ENCODE assay signal across 10 mouse cellular contexts in the genomic region with DNA sequence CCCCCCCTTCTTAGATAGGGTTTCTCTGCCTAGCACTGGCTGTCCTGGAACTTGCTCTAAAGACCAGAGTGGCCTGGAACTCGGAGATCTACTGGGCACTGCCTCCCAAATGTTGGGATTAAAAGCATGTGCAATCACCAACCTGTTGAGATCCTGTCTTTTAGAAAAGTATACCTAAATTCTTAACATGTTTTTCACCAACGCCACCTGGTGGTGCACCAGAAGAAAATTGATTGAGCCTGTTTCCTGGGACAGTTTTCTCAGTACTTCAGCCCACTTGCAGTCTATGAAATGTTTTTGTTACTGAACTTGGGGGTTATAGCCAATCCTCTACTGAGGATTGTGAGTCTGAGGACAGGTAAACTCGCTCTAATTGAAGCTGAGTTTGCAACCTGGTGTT. TPM values are rescaled to one million over a fixed set of nuclear protein-coding genes. Genes with fewer than 3 reads are reported as not detected.
DNase-seq lines count a peak whose midpoint lies in the region; ATAC-seq and TF ChIP-seq lines count a peak whose summit lies in the region.
"Had no signal": no experiment of that assay in that cellular context is flagged by ENCODE, and none has a peak within 500 bp of the region (broad histone marks: within the 10 kb centered on the region; RNA-seq: fewer than 3 reads in every experiment).

No protein-coding gene starts in this region.

- H3K9ac ChIP-seq in liver, embryonic 12.5 days = no peak overlapping the region
- no peak overlapping the region for H3K9ac ChIP-seq in MEL (ENCODE audit: control insufficient read depth, low read depth, low read length, poor library complexity, severe bottlenecking)
- H3K9ac ChIP-seq: lung, embryonic 15.5 days had no signal

- WGBS in liver, embryonic 12.5 days (ENCODE audit: insufficient replicate concordance) = 21% methylated on average over 3 of the region's 3 CpGs

- peak; percentile 62 for DNase-seq in embryo, embryonic 10 days (ENCODE audit: low spot score)
- no peak for DNase-seq in embryo, embryonic 9.5 days (ENCODE audit: extremely low spot score)
- DNase-seq in liver (peak; percentile 50), MEL (ENCODE audit: low read depth, low spot score) (peak; percentile 65)
- no peak for DNase-seq in layer of hippocampus, adult 11-12 months (ENCODE audit: low spot score)

- no peak for TF ChIP-seq EP300 in MEL (IDR thresholded peaks at IDR 0.05; ENCODE audit: low read depth in 1 of 2, low read length in 2 of 2)

- no peak for ATAC-seq in liver, embryonic 12.5 days
- peak; percentile 41; the same call in 1 of the 2 replicates for ATAC-seq in megakaryocyte, adult 5-6 weeks (ENCODE audit: poor library complexity, severe bottlenecking)
- ATAC-seq in megakaryocyte-erythroid progenitor cell, adult 5-6 weeks (replicated peaks; ENCODE audit: low FRiP score, low TSS enrichment, poor library complexity, severe bottlenecking) = no peak; the same call in 1 of the 2 replicates

- no peaks in the 10 kb centered on the region for H3K9me3 ChIP-seq in liver, embryonic 12.5 days (replicated peaks)
- H3K9me3 ChIP-seq in MEL (replicated peaks; ENCODE audit: insufficient read depth, low read length) = no peaks in the 10 kb centered on the region
- H3K9me3 ChIP-seq: embryonic facial prominence, embryonic 13.5 days; lung, embryonic 15.5 days had no signal

- no peak overlapping the region for H3K4me3 ChIP-seq in liver, embryonic 12.5 days
- H3K4me3 ChIP-seq in MEL (ENCODE audit: control insufficient read depth in 1 of 2, insufficient read depth in 1 of 2, low read depth in 2 of 2, low read length in 2 of 2) = no peak overlapping the region
- H3K4me3 ChIP-seq: embryonic facial prominence, embryonic 13.5 days; lung, embryonic 15.5 days had no signal

- no peaks in the 10 kb centered on the region for H3K4me1 ChIP-seq in liver, embryonic 12.5 days
- H3K4me1 ChIP-seq in MEL (ENCODE audit: control insufficient read depth in 1 of 2, insufficient read depth in 2 of 2, low read length in 2 of 2) = peaks cover 7 to 9% of the 10 kb centered on the region in 2 experiments; a peak in 3 of 4 replicates
- H3K4me1 ChIP-seq: lung, embryonic 15.5 days had no signal

- H3K27me3 ChIP-seq in liver, embryonic 12.5 days (replicated peaks) = no peaks in the 10 kb centered on the region
- H3K27me3 ChIP-seq in MEL (ENCODE audit: control insufficient read depth in 1 of 2, insufficient read depth in 2 of 2, low read length in 2 of 2) = no peaks in the 10 kb centered on the region
- H3K27me3 ChIP-seq: embryonic facial prominence, embryonic 13.5 days; lung, embryonic 15.5 days had no signal

- H3K4me2 ChIP-seq in liver, embryonic 12.5 days = no peak overlapping the region
- H3K4me2 ChIP-seq: embryonic facial prominence, embryonic 13.5 days; lung, embryonic 15.5 days had no signal

- no peak overlapping the region for H3K27ac ChIP-seq in liver, embryonic 12.5 days
- no peak overlapping the region for H3K27ac ChIP-seq in MEL (ENCODE audit: control insufficient read depth, low read depth, low read length)
- H3K27ac ChIP-seq: embryonic facial prominence, embryonic 13.5 days; lung, embryonic 15.5 days had no signal

- TF ChIP-seq CTCF in MEL (IDR thresholded peaks at IDR 0.05 in 2 of 3, conservative IDR thresholded peaks at IDR 0.05 in 1 of 3; ENCODE audit: control insufficient read depth in 1 of 3, insufficient read depth in 1 of 3, low read depth in 2 of 3, low read length in 3 of 3, poor library complexity in 1 of 3, severe bottlenecking in 1 of 3) = peak; percentile 19 to 76 (median 58); a peak in 5 of 6 replicates

- H3K79me2 ChIP-seq in MEL (ENCODE audit: control insufficient read depth, insufficient read depth, low read length, poor library complexity) = no peaks in the 10 kb centered on the region

- peaks cover 20% of the 10 kb centered on the region for H3K36me3 ChIP-seq in liver, embryonic 12.5 days
- H3K36me3 ChIP-seq in MEL (ENCODE audit: control insufficient read depth in 1 of 2, insufficient read depth in 2 of 2, low read length in 2 of 2) = peaks cover 0 to 5% of the 10 kb centered on the region in 2 experiments; a peak in 3 of 4 replicates

- no peak for TF ChIP-seq POLR2A in MEL (IDR thresholded peaks at IDR 0.05; ENCODE audit: control insufficient read depth in 1 of 2, insufficient read depth in 1 of 2, low read depth in 1 of 2, low read length in 2 of 2, poor library complexity in 1 of 2)

- peak; percentile 69 for TF ChIP-seq RAD21 in MEL (IDR thresholded peaks at IDR 0.05; ENCODE audit: low read depth, low read length)

TF ChIP-seq in MEL, 35 proteins besides CTCF, POLR2A, EP300 and RAD21:
- no peak for TF ChIP-seq ZKSCAN1 (IDR thresholded peaks at IDR 0.05; ENCODE audit: low read depth, low read length)
- peak; percentile 56; the same call in 1 of the 2 replicates for TF ChIP-seq ZC3H11A (IDR thresholded peaks at IDR 0.05; ENCODE audit: low read depth, low read length)
- no peak for TF ChIP-seq TCF12 (IDR thresholded peaks at IDR 0.05; ENCODE audit: low read depth, low read length)
- TF ChIP-seq MYC (IDR thresholded peaks at IDR 0.05; ENCODE audit: low read depth, low read length) = no peak
- no peak for TF ChIP-seq USF1 (IDR thresholded peaks at IDR 0.05; ENCODE audit: low read depth, low read length)
- TF ChIP-seq SMC3 (IDR thresholded peaks at IDR 0.05; ENCODE audit: low read depth, low read length) = peak; percentile 82
- TF ChIP-seq MAX (IDR thresholded peaks at IDR 0.05; ENCODE audit: low read length) = no peak
- no peak for TF ChIP-seq MAFK (IDR thresholded peaks at IDR 0.05; ENCODE audit: borderline replicate concordance, low read depth, low read length)
- TF ChIP-seq ETS1 (IDR thresholded peaks at IDR 0.05; ENCODE audit: low read depth, low read length) = no peak
- no peak for TF ChIP-seq E2F4 (IDR thresholded peaks at IDR 0.05; ENCODE audit: borderline replicate concordance, low read depth, low read length)
- no peak for TF ChIP-seq TAL1 (IDR thresholded peaks at IDR 0.05; ENCODE audit: low read length)
- no peak for TF ChIP-seq USF2 (IDR thresholded peaks at IDR 0.05; ENCODE audit: borderline replicate concordance in 1 of 2, insufficient read depth in 1 of 2, low read depth in 1 of 2, low read length in 2 of 2)
- TF ChIP-seq HCFC1 (IDR thresholded peaks at IDR 0.05; ENCODE audit: low read depth, low read length) = 0 out of 2 replicates have a peak, but pooled peaks have one; percentile 27
- no peak for TF ChIP-seq BHLHE40 (IDR thresholded peaks at IDR 0.05; ENCODE audit: borderline replicate concordance, low read depth, low read length)
- no peak for TF ChIP-seq MAZ (IDR thresholded peaks at IDR 0.05; ENCODE audit: low read depth, low read length)
- no peak for TF ChIP-seq GABPA (IDR thresholded peaks at IDR 0.05; ENCODE audit: low read depth, low read length)
- TF ChIP-seq CHD2 (IDR thresholded peaks at IDR 0.05; ENCODE audit: low read length) = no peak
- no peak for TF ChIP-seq MXI1 (IDR thresholded peaks at IDR 0.05; ENCODE audit: low read depth, low read length)
- TF ChIP-seq NELFE (IDR thresholded peaks at IDR 0.05; ENCODE audit: low read depth, low read length) = no peak
- TF ChIP-seq JUND (IDR thresholded peaks at IDR 0.05; ENCODE audit: low read depth, low read length) = no peak
- TF ChIP-seq KAT2A (conservative IDR thresholded peaks at IDR 0.05; ENCODE audit: low read depth, low read length) = no peak
- TF ChIP-seq RCOR1 (IDR thresholded peaks at IDR 0.05; ENCODE audit: low read depth, low read length) = no peak
- no peak for TF ChIP-seq POLR2AphosphoS2 (IDR thresholded peaks at IDR 0.05; ENCODE audit: low read length)
- TF ChIP-seq SIN3A (IDR thresholded peaks at IDR 0.05; ENCODE audit: low read length) = no peak
- TF ChIP-seq TBP (IDR thresholded peaks at IDR 0.05; ENCODE audit: low read depth, low read length) = no peak
- no peak for TF ChIP-seq ELF1 (IDR thresholded peaks at IDR 0.05; ENCODE audit: low read depth, low read length)
TF ChIP-seq in MEL: peak in this region for 3.

RNA-seq across cellular contexts. Expression of gene Caprin2, which starts 20.8 kb away (rescaled TPM):
- 9.7 and 10.8 TPM in 2 replicates for polyA plus RNA-seq in liver, embryonic 12.5 days (2016; fragmentation: Nextera tagmentation; extraction: Ambion mirVana)
- 4.2 and 5.9 TPM in 2 replicates for total RNA-seq in MEL (2012; rRNA removed)
- 1 to 10 TPM in 1 of 2 experiments, not detected in 1; 6.4 TPM for polyA plus RNA-seq in MEL (2012; ENCODE audit: insufficient read depth in 1 of 2, insufficient read length in 2 of 2, low read depth in 1 of 2, low replicate concordance in 2 of 2, missing spikeins in 1 of 2)
- total RNA-seq in megakaryocyte, adult 5-6 weeks (2015) = 2.1 and 2.6 TPM in 2 replicates
- 3.2 and 11.3 TPM in 2 replicates for total RNA-seq in megakaryocyte, adult 5-6 weeks (2017)
- total RNA-seq in megakaryocyte-erythroid progenitor cell, adult 5-6 weeks (2014; fragmentation: Nextera tagmentation) = 37.8 and 42.2 TPM in 2 replicates
- 22.1 and 30.5 TPM in 2 replicates for total RNA-seq in megakaryocyte-erythroid progenitor cell, adult 5-6 weeks (2017)

RNA-seq across cellular contexts. Expression of gene Sinhcaf, which starts 29.4 kb away (rescaled TPM):
- 44.0 and 45.4 TPM in 2 replicates for polyA plus RNA-seq in liver, embryonic 12.5 days (2016; fragmentation: Nextera tagmentation; extraction: Ambion mirVana)
- 44.1 and 54.4 TPM in 2 replicates for total RNA-seq in MEL (2012; rRNA removed)
- polyA plus RNA-seq in MEL (2012; ENCODE audit: insufficient read depth in 1 of 2, insufficient read length in 2 of 2, low read depth in 1 of 2, low replicate concordance in 2 of 2, missing spikeins in 1 of 2) = 10 to 100 TPM; 34.7 to 59.7 TPM
- 12.4 and 16.8 TPM in 2 replicates for total RNA-seq in megakaryocyte, adult 5-6 weeks (2015)
- 31.7 and 33.8 TPM in 2 replicates for total RNA-seq in megakaryocyte, adult 5-6 weeks (2017)
- total RNA-seq in megakaryocyte-erythroid progenitor cell, adult 5-6 weeks (2014; fragmentation: Nextera tagmentation) = 32.1 and 46.3 TPM in 2 replicates
- total RNA-seq in megakaryocyte-erythroid progenitor cell, adult 5-6 weeks (2017) = 134 and 160 TPM in 2 replicates

Comparison
In these comparisons a context has a peak if more than half of its experiments do, and no peak if none do; other contexts are left out.
1. DNase-seq: peak in embryo, embryonic 10 days (single experiment), liver (single experiment) and MEL (single experiment); none in embryo, embryonic 9.5 days (single experiment) and layer of hippocampus, adult 11-12 months (single experiment).